Mouse (Mus musculus) forebrain, embryonic 12.5 days (tissue): ENCODE measurements around the gene Mettl21a. TPM values are rescaled to one million over a fixed set of nuclear protein-coding genes. Genes with fewer than 3 reads are reported as not detected.
"Not testable (repeated sequence)": the region's sequence is repeated elsewhere in the genome, so short reads cannot be mapped to it uniquely, and the experiment has no call there.

ENCODE experiments used
- ATAC-seq: fragments of 200-750 bp; cut with Nextera tagmentation; 2 replicates; pipeline ENCODE4 v1.8.0; 2017; ENCODE audit warnings: moderate TSS enrichment; ENCODE audit not compliant: low FRiP score
- H3K27ac ChIP-seq: fragments of 300-500 bp; sonication (generic); 2 replicates; pipeline ENCODE4 v1.5.1; 2016; ENCODE audit warnings: mild to moderate bottlenecking
- H3K27me3 ChIP-seq: fragments of 300-500 bp; sonication (generic); 2 replicates; pipeline ENCODE4 v1.6.1; 2016; ENCODE audit warnings: mild to moderate bottlenecking
- H3K36me3 ChIP-seq: fragments of 300-500 bp; sonication (generic); replicated peaks from 2 replicates; pipeline ENCODE4 v1.6.1; 2016; ENCODE audit warnings: mild to moderate bottlenecking
- H3K4me1 ChIP-seq: fragments of 300-500 bp; sonication (generic); 2 replicates; pipeline ENCODE4 v1.6.1; 2016
- H3K4me2 ChIP-seq: fragments of 300-500 bp; sonication (generic); 2 replicates; pipeline ENCODE4 v1.6.1; 2016; ENCODE audit warnings: mild to moderate bottlenecking, moderate library complexity
- H3K4me3 ChIP-seq: fragments of 300-500 bp; sonication (generic); replicated peaks from 2 replicates; pipeline ENCODE4 v1.5.1; 2016; ENCODE audit warnings: mild to moderate bottlenecking
- H3K9ac ChIP-seq: fragments of 300-500 bp; sonication (generic); 2 replicates; pipeline ENCODE4 v1.6.1; 2016; ENCODE audit warnings: mild to moderate bottlenecking
- H3K9me3 ChIP-seq: fragments of 300-500 bp; sonication (generic); 2 replicates; pipeline ENCODE4 v1.6.1; 2016
- WGBS: fragments of 180-500 bp; shearing (Covaris S2); methylation state at CpG from one replicate; pipeline ENCODE4 v1.1.7; 2016; 5-methylcytosine and 5-hydroxymethylcytosine counted together
- polyA plus RNA-seq: library from polyadenylated mRNA; unstranded; fragments of >200 nt; fragmentation: Nextera tagmentation; extraction: Ambion mirVana; gene quantifications from 2 replicates; pipeline ENCODE4 v1.2.1, GENCODE M21; 2016

The Mettl21a gene
- polyA plus RNA-seq, 1 experiment from 2014 or later, result 19.6 TPM

- H3K27me3 ChIP-seq, result no peaks in the 10 kb centered on the region
- H3K36me3 ChIP-seq, result peaks cover 43% of the 10 kb centered on the region
- no peak overlapping the region for H3K4me3 ChIP-seq
- no peak overlapping the region for H3K4me2 ChIP-seq
- ATAC-seq, result no peak
- H3K9me3 ChIP-seq, result no peaks in the 10 kb centered on the region
- 94% methylated on average over 5 of the region's 5 CpGs for WGBS
- H3K27ac ChIP-seq, result no peak overlapping the region
- H3K9ac ChIP-seq, result no peak overlapping the region
- no peaks in the 10 kb centered on the region for H3K4me1 ChIP-seq
These were observed 13.7 kb downstream of the Mettl21a start for GRCm38 (mm10) chr1:64603381-64603780.

- Histone ChIP-seq H3K4me3 (no peak overlapping the region), H3K36me3 (peaks cover 37% of the 10 kb centered on the region), H3K9me3 (no peaks in the 10 kb centered on the region), H3K9ac (no peak overlapping the region), H3K4me2 (no peak overlapping the region), H3K27me3 (no peaks in the 10 kb centered on the region), H3K27ac (no peak overlapping the region), H3K4me1 (no peaks in the 10 kb centered on the region)
- WGBS, result 91% methylated on average over 6 of the region's 6 CpGs
- ATAC-seq, result no peak
These were observed 15.7 kb downstream of the Mettl21a start for GRCm38 (mm10) chr1:64601242-64601842.

GRCm38 (mm10) chr1:64600413-64601077, 16.5 kb downstream of the Mettl21a start:
- H3K27ac ChIP-seq, result no peak overlapping the region
- no peaks in the 10 kb centered on the region for H3K27me3 ChIP-seq
- no peaks in the 10 kb centered on the region for H3K4me1 ChIP-seq
- ATAC-seq, result no peak
- H3K4me2 ChIP-seq, result no peak overlapping the region
- 94% methylated on average over 7 of the region's 7 CpGs for WGBS
- H3K9me3 ChIP-seq, result no peaks in the 10 kb centered on the region
- no peak overlapping the region for H3K9ac ChIP-seq
- peaks cover 37% of the 10 kb centered on the region for H3K36me3 ChIP-seq
- H3K4me3 ChIP-seq, result no peak overlapping the region

GRCm38 (mm10) chr1:64598926-64599325, 18.1 kb downstream of the Mettl21a start:
- Histone ChIP-seq H3K27me3 (no peaks in the 10 kb centered on the region), H3K27ac (no peak overlapping the region), H3K4me2 (no peak overlapping the region), H3K36me3 (peaks cover 26% of the 10 kb centered on the region), H3K9me3 (no peaks in the 10 kb centered on the region), H3K4me3 (no peak overlapping the region), H3K9ac (no peak overlapping the region), H3K4me1 (no peaks in the 10 kb centered on the region)
- no peak for ATAC-seq
- 71% methylated on average over 5 of the region's 5 CpGs for WGBS

- Histone ChIP-seq H3K9me3 (no peaks in the 10 kb centered on the region), H3K27ac (no peak overlapping the region), H3K4me1 (no peaks in the 10 kb centered on the region), H3K36me3 (peaks cover 58% of the 10 kb centered on the region), H3K9ac (no peak overlapping the region), H3K27me3 (no peaks in the 10 kb centered on the region), H3K4me2 (no peak overlapping the region), H3K4me3 (no peak overlapping the region)
- WGBS, result 89% methylated on average over 3 of the region's 3 CpGs
- ATAC-seq, result no peak
These were observed 38.2 kb downstream of the Mettl21a start for GRCm38 (mm10) chr1:64578801-64579200.

- not testable (repeated sequence) for H3K4me2 ChIP-seq, H3K4me3 ChIP-seq, H3K27ac ChIP-seq, H3K27me3 ChIP-seq, H3K9me3 ChIP-seq, H3K4me1 ChIP-seq, H3K9ac ChIP-seq, ATAC-seq
- peaks cover 58% of the 10 kb centered on the region for H3K36me3 ChIP-seq
- 47% methylated on average over 9 of the region's 9 CpGs for WGBS
These were observed 39.1 kb downstream of the Mettl21a start for GRCm38 (mm10) chr1:64577911-64578310.

GRCm38 (mm10) chr1:64576732-64577131, 40.3 kb downstream of the Mettl21a start:
- Histone ChIP-seq H3K4me3 (no peak overlapping the region), H3K36me3 (peaks cover 50% of the 10 kb centered on the region), H3K9me3 (no peaks in the 10 kb centered on the region), H3K27me3 (no peaks in the 10 kb centered on the region), H3K4me2 (no peak overlapping the region), H3K9ac (no peak overlapping the region), H3K27ac (no peak overlapping the region), H3K4me1 (no peaks in the 10 kb centered on the region)
- 63% methylated on average over 2 of the region's 2 CpGs for WGBS
- ATAC-seq, result no peak

- H3K27ac ChIP-seq, result no peak overlapping the region
- ATAC-seq, result no peak
- no peaks in the 10 kb centered on the region for H3K4me1 ChIP-seq
- no peak overlapping the region for H3K4me2 ChIP-seq
- H3K4me3 ChIP-seq, result no peak overlapping the region
- 88% methylated on average over 7 of the region's 7 CpGs for WGBS
- H3K9ac ChIP-seq, result no peak overlapping the region
- H3K9me3 ChIP-seq, result no peaks in the 10 kb centered on the region
- peaks cover 45% of the 10 kb centered on the region for H3K36me3 ChIP-seq
- H3K27me3 ChIP-seq, result no peaks in the 10 kb centered on the region
These were observed 41.0 kb downstream of the Mettl21a start for GRCm38 (mm10) chr1:64576022-64576421.

- Histone ChIP-seq H3K9ac (no peak overlapping the region), H3K27me3 (no peaks in the 10 kb centered on the region), H3K36me3 (peaks cover 28% of the 10 kb centered on the region)
These were observed 48.8 kb downstream of the Mettl21a start for GRCm38 (mm10) chr1:64568206-64568605.

GRCm38 (mm10) chr1:64560105-64560504, 56.9 kb downstream of the Mettl21a start:
- H3K36me3 ChIP-seq, result peaks cover 24% of the 10 kb centered on the region
- H3K4me2 ChIP-seq, result no peak overlapping the region
- H3K27me3 ChIP-seq, result no peaks in the 10 kb centered on the region
- no peak for ATAC-seq
- WGBS, result 95% methylated on average over 3 of the region's 3 CpGs
- H3K9ac ChIP-seq, result no peak overlapping the region
- no peaks in the 10 kb centered on the region for H3K9me3 ChIP-seq
- H3K4me3 ChIP-seq, result no peak overlapping the region
- no peaks in the 10 kb centered on the region for H3K4me1 ChIP-seq
- H3K27ac ChIP-seq, result no peak overlapping the region

More at GRCm38 (mm10) chr1:64568206-64568605, 48.8 kb downstream of the Mettl21a start:
- H3K9me3 ChIP-seq, result no peaks in the 10 kb centered on the region
- H3K4me1 ChIP-seq, result no peaks in the 10 kb centered on the region
- H3K4me2 ChIP-seq, result no peak overlapping the region
- H3K4me3 ChIP-seq, result no peak overlapping the region
- no peak for ATAC-seq
- H3K27ac ChIP-seq, result no peak overlapping the region

Other genes starting within 250 kb of the Mettl21a start
- 66.1 and 75.4 TPM in 2 replicates for gene Creb1, start 84.6 kb downstream of the Mettl21a start, polyA plus RNA-seq
- gene Ccnyl1, start 73.2 kb upstream of the Mettl21a start, polyA plus RNA-seq, result 5.9 and 6.2 TPM in 2 replicates
- 1.0 and 1.5 TPM in 2 replicates for gene Fzd5, start 120.5 kb upstream of the Mettl21a start, polyA plus RNA-seq